Mouse (Mus musculus) forebrain, embryonic 11.5 days (tissue): ENCODE measurements at regions not wholly inside any gene's neighbourhood (a gene's known extent, or its start where the extent isn't known, plus 50 kb on each side); places are given as distances from the start of the nearest gene placed in this dataset.

Experiments
- ATAC-seq: fragments of 200-750 bp; cut with Nextera tagmentation; replicated peaks from 2 replicates; pipeline ENCODE4 v1.8.0; 2017; ENCODE audit warnings: moderate TSS enrichment; ENCODE audit not compliant: low FRiP score
- DNase-seq: peaks from one replicate; pipeline ENCODE4 v3.0.0-alpha.2; 2017; ENCODE audit warnings: low spot score
- H3K27ac ChIP-seq: fragments of 300-500 bp; sonication (generic); 2 replicates; pipeline ENCODE4 v1.5.1; 2014; ENCODE audit warnings: low read depth, low read length
- H3K27me3 ChIP-seq: fragments of 300-500 bp; sonication (generic); 2 replicates; pipeline ENCODE4 v1.6.1; 2014; ENCODE audit warnings: mild to moderate bottlenecking, low read length, mixed read lengths; ENCODE audit not compliant: control insufficient read depth, insufficient read depth
- H3K36me3 ChIP-seq: fragments of 300-500 bp; sonication (generic); 2 replicates; pipeline ENCODE4 v1.6.1; 2014; ENCODE audit warnings: mild to moderate bottlenecking, low read length, moderate library complexity, mixed read lengths; ENCODE audit not compliant: control insufficient read depth, insufficient read depth
- H3K4me1 ChIP-seq: fragments of 300-500 bp; sonication (generic); replicated peaks from 2 replicates; pipeline ENCODE4 v1.6.1; 2014; ENCODE audit warnings: low read length, mixed read lengths; ENCODE audit not compliant: control insufficient read depth, insufficient read depth
- H3K4me2 ChIP-seq: fragments of 300-500 bp; sonication (generic); 2 replicates; pipeline ENCODE4 v1.6.1; 2014; ENCODE audit warnings: low read depth, mild to moderate bottlenecking, low read length, moderate library complexity, mixed read lengths; ENCODE audit not compliant: severe bottlenecking
- H3K4me3 ChIP-seq: fragments of 300-500 bp; sonication (generic); 2 replicates; pipeline ENCODE4 v1.5.1; 2014; ENCODE audit warnings: low read depth, low read length
- H3K9ac ChIP-seq: fragments of 300-500 bp; sonication (generic); 2 replicates; pipeline ENCODE4 v1.6.1; 2014; ENCODE audit warnings: low read length
- H3K9me3 ChIP-seq: fragments of 300-500 bp; sonication (generic); 2 replicates; pipeline ENCODE4 v1.6.1; 2016; ENCODE audit warnings: low read length, mixed read lengths; ENCODE audit not compliant: control insufficient read depth
- WGBS: fragments of 180-500 bp; shearing (Covaris S2); extraction: QIAGEN DNeasy Blood & Tissue Kit; methylation state at CpG from one replicate; pipeline ENCODE4 v1.1.7; 2014; 5-methylcytosine and 5-hydroxymethylcytosine counted together

GRCm38 (mm10) chr7:74690706-74691105 is 136.1 kb upstream of the Slco3a1 start:
- Histone ChIP-seq H3K27ac (no peak overlapping the region), H3K9ac (no peak overlapping the region)

GRCm38 (mm10) chr7:74688116-74688702 is 133.6 kb upstream of the Slco3a1 start:
- 41% methylated on average over 7 of the region's 7 CpGs for WGBS
- Histone ChIP-seq H3K4me2 (peak overlapping the region; percentile 27; the same call in 1 of the 2 replicates), H3K27ac (no peak overlapping the region), H3K36me3 (no peaks in the 10 kb centered on the region), H3K4me1 (peaks cover 4% of the 10 kb centered on the region; the same call in 1 of the 2 replicates), H3K27me3 (no peaks in the 10 kb centered on the region), H3K9ac (no peak overlapping the region), H3K9me3 (no peaks in the 10 kb centered on the region), H3K4me3 (no peak overlapping the region)
- ATAC-seq (peak; percentile 85), DNase-seq (no peak)

More at GRCm38 (mm10) chr7:74690706-74691105, 136.1 kb upstream of the Slco3a1 start:
- Histone ChIP-seq H3K4me3 (no peak overlapping the region), H3K4me1 (peaks cover 4% of the 10 kb centered on the region; the same call in 1 of the 2 replicates), H3K36me3 (no peaks in the 10 kb centered on the region), H3K27me3 (no peaks in the 10 kb centered on the region), H3K9me3 (no peaks in the 10 kb centered on the region), H3K4me2 (no peak overlapping the region)
- DNase-seq = no peak
- ATAC-seq = no peak

DNA sequence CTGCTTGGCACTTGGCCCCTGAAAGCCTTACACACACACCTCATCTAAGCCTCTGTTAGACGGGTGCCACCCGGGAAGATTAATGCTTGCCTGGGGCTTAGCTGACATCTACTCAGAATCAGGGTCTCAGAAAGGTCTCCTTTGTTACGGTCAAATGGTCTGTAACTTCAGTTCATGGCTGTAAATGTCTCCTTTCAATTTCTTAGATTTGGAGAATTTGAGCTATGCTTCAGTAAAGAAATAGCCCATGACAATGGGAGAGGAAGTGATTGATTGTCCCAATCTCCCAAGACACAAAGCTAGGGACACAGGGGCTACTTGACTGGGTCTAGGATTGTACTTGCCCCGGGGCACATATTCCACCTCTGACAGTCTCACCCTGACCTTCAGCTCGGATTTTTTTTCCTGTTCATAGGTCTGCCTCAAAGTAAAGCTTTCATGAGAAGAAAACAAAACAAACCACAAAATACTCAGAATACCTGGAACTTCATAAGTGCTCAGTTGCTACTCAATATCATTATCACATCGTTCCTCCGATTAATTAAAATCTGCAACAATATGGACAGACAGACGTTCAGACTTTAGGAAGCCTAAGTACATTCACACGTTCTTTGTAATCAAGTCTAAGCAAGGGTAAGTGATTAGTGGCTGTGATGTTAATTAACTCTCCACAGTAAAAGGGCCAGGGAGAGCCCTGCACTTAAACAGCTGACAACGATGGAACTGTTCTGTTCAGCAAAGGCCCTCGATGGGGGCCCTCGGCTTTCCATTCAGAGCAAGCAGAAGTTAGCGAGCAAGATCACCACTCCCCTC is 132.9 kb upstream of the Slco3a1 start:
- no peak overlapping the region for H3K4me3 ChIP-seq
- H3K36me3 ChIP-seq = no peaks in the 10 kb centered on the region
- no peaks in the 10 kb centered on the region for H3K27me3 ChIP-seq
- no peak overlapping the region for H3K9ac ChIP-seq
- H3K9me3 ChIP-seq = no peaks in the 10 kb centered on the region
- ATAC-seq (peak; percentile 92), DNase-seq (peak; percentile 76)
- no peak overlapping the region for H3K4me2 ChIP-seq
- H3K27ac ChIP-seq = no peak overlapping the region
- H3K4me1 ChIP-seq = peaks cover 4% of the 10 kb centered on the region; the same call in 1 of the 2 replicates
- 23% methylated on average over 13 of the region's 13 CpGs for WGBS

- WGBS = 88% methylated on average over 2 of the region's 2 CpGs
- no peak overlapping the region for H3K4me3 ChIP-seq
- no peak for ATAC-seq
Measured at GRCm38 (mm10) chr7:74683979-74684378, 129.4 kb upstream of the Slco3a1 start.

DNA sequence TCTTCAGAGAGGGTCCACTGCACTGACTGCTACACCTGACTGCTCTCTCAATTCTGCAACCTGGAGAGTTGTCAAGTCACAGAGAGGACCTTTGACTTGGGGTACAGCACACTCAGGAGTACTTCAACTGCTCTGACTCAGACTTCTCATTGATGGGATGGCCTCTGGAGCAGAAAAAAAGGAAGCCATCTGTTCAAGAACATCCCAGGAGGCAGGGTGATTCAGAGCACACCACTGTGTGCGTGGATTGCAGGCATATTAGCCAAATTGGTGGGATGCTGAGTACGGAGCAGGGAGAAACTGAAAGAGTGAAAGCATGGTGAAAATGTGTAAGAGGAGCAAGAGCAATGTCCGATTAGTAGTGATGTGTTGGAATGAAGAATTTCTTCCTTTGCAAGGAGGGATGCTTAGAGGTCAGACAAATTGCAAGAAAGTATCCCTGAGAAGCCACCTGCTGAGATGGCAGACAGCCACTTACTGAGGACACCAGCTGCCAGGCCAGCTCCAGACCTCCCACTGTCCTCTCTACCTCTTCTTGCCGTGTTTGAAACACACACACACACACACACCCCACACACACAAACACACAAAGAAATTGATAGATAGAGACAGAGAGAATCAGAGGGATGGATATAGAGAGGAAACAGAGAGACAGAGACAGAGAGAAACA is 119.2 kb upstream of the Slco3a1 start:
- no peak for ATAC-seq
- no peak overlapping the region for H3K9ac ChIP-seq
- 81% methylated on average over 4 of the region's 4 CpGs for WGBS

More at GRCm38 (mm10) chr7:74683979-74684378, 129.4 kb upstream of the Slco3a1 start:
- no peak overlapping the region for H3K9ac ChIP-seq
- no peaks in the 10 kb centered on the region for H3K36me3 ChIP-seq
- DNase-seq = no peak
- peaks cover 4% of the 10 kb centered on the region; the same call in 1 of the 2 replicates for H3K4me1 ChIP-seq
- H3K27me3 ChIP-seq = no peaks in the 10 kb centered on the region
- no peak overlapping the region for H3K27ac ChIP-seq
- H3K4me2 ChIP-seq = no peak overlapping the region
- H3K9me3 ChIP-seq = no peaks in the 10 kb centered on the region

GRCm38 (mm10) chr7:74669110-74669509 is 114.5 kb upstream of the Slco3a1 start:
- Histone ChIP-seq H3K36me3 (no peaks in the 10 kb centered on the region), H3K27me3 (no peaks in the 10 kb centered on the region), H3K27ac (no peak overlapping the region), H3K4me2 (no peak overlapping the region), H3K4me3 (no peak overlapping the region), H3K9ac (no peak overlapping the region), H3K9me3 (no peaks in the 10 kb centered on the region), H3K4me1 (no peaks in the 10 kb centered on the region)
- ATAC-seq (no peak), DNase-seq (no peak)

More for the DNA sequence above, 119.2 kb upstream of the Slco3a1 start:
- Histone ChIP-seq H3K27ac (no peak overlapping the region), H3K27me3 (no peaks in the 10 kb centered on the region), H3K9me3 (no peaks in the 10 kb centered on the region), H3K4me2 (no peak overlapping the region), H3K4me3 (no peak overlapping the region), H3K4me1 (no peaks in the 10 kb centered on the region), H3K36me3 (no peaks in the 10 kb centered on the region)
- DNase-seq = no peak

DNA sequence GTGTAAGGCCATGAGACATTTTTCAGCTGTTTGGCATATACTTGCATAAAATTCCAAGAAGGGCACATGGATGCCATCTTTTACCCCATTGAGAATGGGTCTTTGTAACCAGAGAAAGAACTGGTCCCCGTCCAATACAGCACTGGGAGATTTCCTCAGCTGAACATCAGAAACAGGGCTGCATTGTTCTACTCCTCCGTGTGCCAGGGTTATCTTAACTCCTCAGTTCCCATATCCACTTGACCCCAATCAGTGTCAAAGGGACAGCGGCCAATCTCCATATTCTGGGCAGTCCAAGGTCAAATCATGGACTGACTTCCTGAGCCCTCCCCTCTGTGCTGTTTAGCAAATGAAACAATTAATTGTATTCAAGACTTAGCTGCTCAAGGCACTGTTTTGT is 112.5 kb upstream of the Slco3a1 start:
- Histone ChIP-seq H3K9ac (no peak overlapping the region), H3K9me3 (no peaks in the 10 kb centered on the region), H3K27ac (no peak overlapping the region), H3K4me1 (no peaks in the 10 kb centered on the region), H3K4me2 (no peak overlapping the region), H3K27me3 (no peaks in the 10 kb centered on the region), H3K4me3 (no peak overlapping the region), H3K36me3 (no peaks in the 10 kb centered on the region)
- DNase-seq = no peak
- WGBS = 58% methylated on average over 3 of the region's 3 CpGs
- no peak for ATAC-seq

GRCm38 (mm10) chr7:74663820-74664219 is 109.2 kb upstream of the Slco3a1 start:
- Histone ChIP-seq H3K27ac (no peak overlapping the region), H3K4me3 (no peak overlapping the region), H3K27me3 (no peaks in the 10 kb centered on the region), H3K4me2 (no peak overlapping the region), H3K36me3 (no peaks in the 10 kb centered on the region), H3K4me1 (no peaks in the 10 kb centered on the region), H3K9me3 (no peaks in the 10 kb centered on the region), H3K9ac (no peak overlapping the region)
- DNase-seq (no peak), ATAC-seq (no peak)
- WGBS = 93% methylated on average over 1 of the region's 1 CpGs
